Mouse (Mus musculus) olfactory bulb, adult 2 months (tissue): ENCODE results near the gene Mrpl23. TPM values are rescaled to one million over a fixed set of nuclear protein-coding genes. Genes with fewer than 3 reads are reported as not detected.

Source experiments
- H3K27ac ChIP-seq: fragments of 200-500 bp; 2 replicates; pipeline ENCODE4 v1.5.1; 2012; ENCODE audit warnings: low read depth, low read length; ENCODE audit not compliant: insufficient read depth
- H3K4me1 ChIP-seq: fragments of 200-500 bp; 2 replicates; pipeline ENCODE4 v1.6.1; 2012; ENCODE audit warnings: low read length; ENCODE audit not compliant: control insufficient read depth, insufficient read depth
- H3K4me3 ChIP-seq: fragments of 200-500 bp; 2 replicates; pipeline ENCODE4 v1.5.1; 2012; ENCODE audit warnings: mild to moderate bottlenecking, low read depth, low read length, moderate library complexity; ENCODE audit not compliant: insufficient read depth
- CTCF ChIP-seq: fragments of 200-500 bp; IDR thresholded peaks from 2 replicates; pipeline ENCODE4 v1.5.1; 2012; ENCODE audit warnings: low read depth, mild to moderate bottlenecking, low read length, moderate library complexity; ENCODE audit not compliant: insufficient read depth
- POLR2A ChIP-seq: fragments of 200-500 bp; IDR thresholded peaks from 2 replicates; pipeline ENCODE4 v1.6.1; 2012; ENCODE audit warnings: mild to moderate bottlenecking, low read depth, low read length, moderate library complexity; ENCODE audit not compliant: insufficient read depth
- WGBS: fragments of 180-500 bp; shearing (Covaris S2); methylation state at CpG from one replicate; pipeline ENCODE4 v1.1.7; 2018; 5-methylcytosine and 5-hydroxymethylcytosine counted together
- polyA plus RNA-seq: library from polyadenylated mRNA; stranded (reverse); fragments of >200 nt; gene quantifications from 2 replicates; pipeline ENCODE4 v1.2.4, GENCODE M21; 2012; ENCODE audit warnings: low replicate concordance; ENCODE audit not compliant: missing spikeins, insufficient read depth, insufficient read length

The Mrpl23 gene
- polyA plus RNA-seq, 1 experiment = not detected

DNA sequence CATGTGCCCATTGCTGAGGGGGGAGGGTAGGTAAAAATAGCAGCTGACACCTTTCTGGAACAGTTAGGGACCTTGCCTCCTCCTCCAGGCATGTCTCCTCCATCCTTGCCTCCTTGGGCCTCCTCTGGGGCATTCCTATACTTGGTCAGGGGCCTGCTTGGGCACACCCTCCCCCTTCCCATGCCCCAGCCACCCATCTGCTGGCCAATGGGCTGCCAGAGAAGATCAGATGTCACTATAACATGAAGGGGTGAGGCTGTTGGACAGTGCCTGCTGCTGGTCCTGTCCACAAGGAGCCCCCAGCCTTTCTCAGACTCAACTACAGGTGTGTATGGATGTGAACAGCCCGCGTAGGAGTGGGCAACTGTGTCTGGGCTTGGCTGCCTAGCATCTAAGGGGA is 33.9 kb upstream of the Mrpl23 start, which contains the start of gene Tnnt3:
Tnnt3 (plus strand) TSS at position 262 of the 400 bp plus-strand sequence.
- H3K4me1 ChIP-seq = no peaks in the 10 kb centered on the region
- WGBS = 86% methylated on average over 2 of the region's 2 CpGs

GRCm38 (mm10) chr7:142499010-142499721 is 33.3 kb upstream of the Mrpl23 start:
- WGBS = 88% methylated on average over 5 of the region's 5 CpGs
- TF ChIP-seq CTCF = no peak

More for the DNA sequence above, 33.9 kb upstream of the Mrpl23 start, which contains the start of gene Tnnt3:
- TF ChIP-seq POLR2A (no peak), CTCF (no peak)
- H3K4me3 ChIP-seq = no peak within 1 kb of the TSS
- no peak within 1 kb of the TSS for H3K27ac ChIP-seq

DNA sequence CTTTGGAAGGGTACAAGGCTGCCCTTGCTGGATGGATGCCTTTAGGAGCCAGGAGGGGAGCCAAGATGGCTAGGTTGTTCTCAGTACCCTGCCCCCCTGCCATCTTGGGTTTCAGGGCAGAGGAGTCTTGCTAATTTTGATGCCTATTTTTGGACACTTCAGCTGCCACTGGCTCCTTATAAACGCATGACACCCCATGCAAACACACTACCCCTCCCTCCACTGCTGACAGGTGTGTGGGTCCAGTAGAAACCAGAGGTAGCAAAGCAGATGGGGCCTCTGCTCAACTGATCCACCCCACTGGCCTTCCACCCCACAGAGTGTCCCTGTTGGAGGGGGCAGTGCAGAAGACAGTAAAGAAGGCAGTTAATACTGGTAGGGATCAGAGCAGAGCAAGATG is 32.5 kb upstream of the Mrpl23 start:
- no peak overlapping the region for H3K27ac ChIP-seq
- 81% methylated on average over 1 of the region's 1 CpGs for WGBS
- no peaks in the 10 kb centered on the region for H3K4me1 ChIP-seq
- TF ChIP-seq POLR2A (no peak), CTCF (no peak)
- no peak overlapping the region for H3K4me3 ChIP-seq

More at GRCm38 (mm10) chr7:142499010-142499721, 33.3 kb upstream of the Mrpl23 start:
- Histone ChIP-seq H3K4me1 (no peaks in the 10 kb centered on the region), H3K4me3 (no peak overlapping the region), H3K27ac (no peak overlapping the region)

DNA sequence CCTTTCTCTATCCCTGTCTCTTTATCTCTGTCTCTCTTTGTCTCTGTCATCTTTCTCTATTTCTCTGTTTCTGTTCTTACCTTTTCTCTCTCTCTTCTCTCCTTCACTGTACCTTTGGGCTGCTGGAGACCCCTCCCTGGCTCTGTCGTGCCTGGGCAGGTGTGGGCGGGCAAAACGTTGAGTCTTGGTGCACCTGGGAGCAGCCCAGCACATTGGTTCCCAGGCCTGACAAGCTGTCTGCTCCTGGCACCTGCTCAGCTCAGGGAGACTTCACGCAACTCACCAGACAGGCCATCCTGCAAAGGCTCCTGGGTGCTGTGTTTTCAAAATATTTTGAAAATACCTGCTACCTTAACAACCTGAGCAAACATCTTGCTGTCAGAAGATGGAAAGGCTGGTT is 29.3 kb upstream of the Mrpl23 start:
- TF ChIP-seq POLR2A (no peak), CTCF (no peak)
- Histone ChIP-seq H3K4me1 (no peaks in the 10 kb centered on the region), H3K4me3 (no peak overlapping the region), H3K27ac (no peak overlapping the region)
- 92% methylated on average over 4 of the region's 4 CpGs for WGBS

GRCm38 (mm10) chr7:142505942-142506341 is 26.5 kb upstream of the Mrpl23 start:
- 0 out of 2 replicates have a peak, but pooled peaks cover 2% of the 10 kb centered on the region for H3K4me1 ChIP-seq
- 87% methylated on average over 2 of the region's 2 CpGs for WGBS
- no peak for TF ChIP-seq CTCF
- TF ChIP-seq POLR2A = no peak
- H3K4me3 ChIP-seq = no peak overlapping the region
- H3K27ac ChIP-seq = no peak overlapping the region

GRCm38 (mm10) chr7:142506501-142506900 is 26.0 kb upstream of the Mrpl23 start:
- H3K4me3 ChIP-seq = no peak overlapping the region
- WGBS = 64% methylated on average over 4 of the region's 4 CpGs
- no peak for TF ChIP-seq POLR2A
- no peak overlapping the region for H3K27ac ChIP-seq
- H3K4me1 ChIP-seq = 0 out of 2 replicates have a peak, but pooled peaks cover 2% of the 10 kb centered on the region

DNA sequence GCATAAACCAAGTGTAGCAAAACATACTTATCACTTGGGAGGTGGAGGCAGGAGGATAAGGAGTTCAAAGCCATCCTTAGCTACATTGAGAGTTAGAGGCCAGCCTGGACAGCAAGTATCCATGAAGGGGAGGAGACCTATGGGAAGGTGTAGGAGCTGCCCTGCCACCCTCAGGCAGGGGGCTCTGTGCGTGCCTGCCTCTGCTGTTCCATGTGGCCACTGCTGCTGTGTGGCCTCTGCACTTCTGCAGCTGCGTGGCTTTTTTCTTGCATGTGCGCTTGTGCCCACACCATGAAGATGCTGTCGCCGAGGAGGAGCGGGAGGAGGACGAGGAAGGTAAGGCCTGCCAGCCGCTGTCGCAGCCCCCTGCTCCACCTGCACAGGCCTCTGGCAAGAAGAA is 25.0 kb upstream of the Mrpl23 start:
- 92% methylated on average over 9 of the region's 9 CpGs for WGBS
- TF ChIP-seq CTCF (no peak), POLR2A (no peak)
- no peak overlapping the region for H3K27ac ChIP-seq
- H3K4me1 ChIP-seq = 0 out of 2 replicates have a peak, but pooled peaks cover 2% of the 10 kb centered on the region
- H3K4me3 ChIP-seq = no peak overlapping the region

GRCm38 (mm10) chr7:142509518-142509917 is 23.0 kb upstream of the Mrpl23 start:
- 58% methylated on average over 14 of the region's 14 CpGs for WGBS
- H3K4me1 ChIP-seq = 0 out of 2 replicates have a peak, but pooled peaks cover 2% of the 10 kb centered on the region
- no peak for TF ChIP-seq POLR2A
- no peak for TF ChIP-seq CTCF
- H3K4me3 ChIP-seq = no peak overlapping the region
- H3K27ac ChIP-seq = no peak overlapping the region

- WGBS = 39% methylated on average over 12 of the region's 12 CpGs
- 0 out of 2 replicates have a peak, but pooled peaks cover 2% of the 10 kb centered on the region for H3K4me1 ChIP-seq
- no peak for TF ChIP-seq POLR2A
- no peak for TF ChIP-seq CTCF
- no peak overlapping the region for H3K27ac ChIP-seq
- no peak overlapping the region for H3K4me3 ChIP-seq
Measured at GRCm38 (mm10) chr7:142510021-142510777, 22.3 kb upstream of the Mrpl23 start.
